Mouse (Mus musculus): ENCODE data around the gene Tmem219.
"Not testable (repeated sequence)": the region's sequence is repeated elsewhere in the genome, so short reads cannot be mapped to it uniquely, and the experiment has no call there.

The Tmem219 gene

DNA sequence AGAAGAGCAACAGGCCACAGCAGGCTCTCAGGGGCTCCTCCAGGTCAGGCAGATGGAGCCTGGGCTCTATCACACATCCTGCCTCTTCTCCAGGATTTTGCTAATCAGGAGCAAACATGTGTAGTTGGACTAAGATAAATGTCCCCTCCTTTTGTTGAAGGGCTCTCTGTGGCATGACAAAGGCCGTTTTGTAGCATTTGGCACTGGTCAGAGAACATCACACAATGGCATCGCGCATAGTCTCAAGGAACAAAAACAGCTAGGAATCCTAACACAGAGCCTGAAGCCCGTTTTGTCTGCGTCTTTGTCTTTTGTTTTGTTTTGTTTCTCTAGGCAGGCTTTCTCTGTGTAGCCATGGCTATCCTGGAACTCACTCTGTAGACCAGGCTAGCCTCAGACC, 1.3 kb upstream of the Tmem219 start:
- DNase-seq (ENCODE audit: low spot score): no peak

DNA sequence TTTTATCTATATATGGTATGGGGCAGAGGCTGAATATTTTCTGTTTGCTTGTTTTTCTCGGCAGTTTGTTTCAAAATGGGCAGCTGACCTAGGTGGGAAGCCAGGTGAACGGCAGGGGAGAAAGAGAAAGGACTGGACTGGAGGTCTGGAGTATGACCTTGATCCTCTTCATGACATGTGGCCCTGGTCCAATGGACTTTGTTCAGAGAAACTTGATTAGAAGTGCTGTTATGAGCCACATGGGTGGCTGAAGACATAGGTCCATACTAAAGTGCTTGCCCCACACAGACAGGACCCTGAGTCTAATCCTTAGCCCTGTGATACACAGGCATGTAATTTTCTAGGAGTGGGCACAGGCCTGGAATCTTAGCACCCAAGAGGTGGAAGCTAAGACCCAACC, 1.2 kb downstream of the Tmem219 start:
- no peak for DNase-seq (ENCODE audit: low spot score)

DNA sequence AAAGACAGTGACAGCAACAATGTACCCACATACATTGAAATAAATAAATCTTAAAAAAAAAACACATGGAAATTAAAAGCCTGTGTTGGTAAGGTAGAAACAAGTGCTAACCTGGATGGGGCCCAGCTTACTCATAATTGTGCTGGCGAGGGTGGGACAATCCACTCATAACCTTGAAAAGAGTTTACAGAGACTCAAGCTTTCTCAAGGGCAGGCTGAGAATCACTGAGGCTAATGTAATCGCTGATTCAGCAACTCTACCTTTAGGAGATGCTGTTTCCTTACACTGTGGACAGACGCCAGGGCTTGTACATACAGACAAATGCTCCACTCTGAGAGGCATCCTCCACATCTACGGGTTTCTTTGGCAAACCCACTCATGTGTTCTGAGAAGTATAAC, 2.7 kb downstream of the Tmem219 start:
- DNase-seq (ENCODE audit: low spot score): no peak

DNA sequence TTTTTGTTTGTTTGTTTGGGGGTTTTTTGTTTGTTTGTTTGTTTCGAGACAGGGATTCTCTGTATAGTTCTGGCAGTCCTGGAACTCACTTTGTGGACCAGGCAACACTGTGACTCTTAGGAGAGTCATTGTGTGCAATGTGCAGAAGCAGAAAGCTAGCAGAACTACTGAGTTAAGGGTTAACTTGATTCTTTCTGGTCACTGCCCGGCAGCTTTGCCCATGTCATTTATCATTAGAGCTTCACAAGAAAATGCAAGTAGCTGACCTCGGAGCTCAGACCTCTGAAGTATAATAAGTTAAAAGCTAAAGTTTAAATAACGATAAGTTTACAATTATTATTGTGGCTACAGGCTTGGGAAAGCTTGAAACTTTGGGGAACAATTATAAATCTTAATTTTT, 4.4 kb downstream of the Tmem219 start:
- not testable (repeated sequence) for DNase-seq (ENCODE audit: low spot score)

DNA sequence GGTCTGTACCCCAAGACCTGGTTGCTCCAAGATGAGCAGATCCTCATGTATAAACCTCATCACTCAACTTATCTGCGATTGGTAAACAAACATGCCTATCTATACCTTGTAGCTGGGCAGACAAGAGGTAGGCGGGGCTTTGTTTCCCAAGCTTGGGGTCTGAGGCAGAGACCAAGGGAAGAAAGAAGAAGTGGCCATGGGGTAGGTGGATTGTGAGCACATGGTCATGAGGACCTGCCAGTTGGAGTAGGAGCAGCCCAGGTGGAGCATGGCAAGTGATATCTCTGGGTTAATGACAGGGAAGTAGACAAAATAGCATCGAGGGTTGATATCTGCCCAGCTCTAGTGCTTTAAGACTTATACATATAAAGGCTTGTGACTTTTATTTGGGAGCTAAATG, 7.9 kb downstream of the Tmem219 start:
- DNase-seq (ENCODE audit: low spot score): no peak

DNA sequence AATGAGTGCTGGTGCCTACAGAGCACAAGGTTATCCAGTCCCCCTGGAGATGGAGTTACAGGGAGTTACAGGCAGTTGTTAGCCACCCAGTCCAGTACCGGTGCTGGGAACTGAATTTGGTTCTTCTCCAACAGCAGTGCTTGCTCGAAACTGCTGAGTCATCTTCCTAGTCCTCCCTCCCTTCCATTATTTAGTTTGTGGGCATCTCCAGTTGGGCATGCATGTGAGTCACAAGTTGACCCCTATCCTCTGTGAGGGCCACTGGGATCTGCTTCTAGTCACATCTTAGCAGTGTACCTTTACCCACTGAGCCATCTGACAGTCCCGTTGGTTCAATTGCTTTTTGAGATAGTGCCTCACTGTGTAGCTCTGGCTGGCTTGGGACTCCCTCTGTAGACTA, 17.1 kb downstream of the Tmem219 start:
- DNase-seq (ENCODE audit: low spot score): no peak

DNA sequence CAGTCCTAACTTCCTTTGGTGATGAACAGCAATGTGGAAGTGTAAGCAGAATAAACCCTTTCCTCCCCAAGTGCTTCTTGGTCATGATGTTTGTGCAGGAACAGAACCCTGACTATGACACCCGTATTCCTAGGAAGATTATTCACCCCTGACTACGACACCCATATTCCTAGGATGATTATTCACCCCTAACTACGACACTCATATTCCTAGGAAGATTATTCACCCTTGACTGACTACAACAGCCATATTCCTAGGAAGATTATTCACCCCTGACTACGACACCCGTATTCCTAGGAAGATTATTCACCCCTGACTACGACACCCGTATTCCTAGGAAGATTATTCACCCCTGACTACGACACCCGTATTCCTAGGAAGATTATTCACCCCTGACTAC, 22.9 kb downstream of the Tmem219 start:
- DNase-seq (ENCODE audit: low spot score): not testable (repeated sequence)

DNA sequence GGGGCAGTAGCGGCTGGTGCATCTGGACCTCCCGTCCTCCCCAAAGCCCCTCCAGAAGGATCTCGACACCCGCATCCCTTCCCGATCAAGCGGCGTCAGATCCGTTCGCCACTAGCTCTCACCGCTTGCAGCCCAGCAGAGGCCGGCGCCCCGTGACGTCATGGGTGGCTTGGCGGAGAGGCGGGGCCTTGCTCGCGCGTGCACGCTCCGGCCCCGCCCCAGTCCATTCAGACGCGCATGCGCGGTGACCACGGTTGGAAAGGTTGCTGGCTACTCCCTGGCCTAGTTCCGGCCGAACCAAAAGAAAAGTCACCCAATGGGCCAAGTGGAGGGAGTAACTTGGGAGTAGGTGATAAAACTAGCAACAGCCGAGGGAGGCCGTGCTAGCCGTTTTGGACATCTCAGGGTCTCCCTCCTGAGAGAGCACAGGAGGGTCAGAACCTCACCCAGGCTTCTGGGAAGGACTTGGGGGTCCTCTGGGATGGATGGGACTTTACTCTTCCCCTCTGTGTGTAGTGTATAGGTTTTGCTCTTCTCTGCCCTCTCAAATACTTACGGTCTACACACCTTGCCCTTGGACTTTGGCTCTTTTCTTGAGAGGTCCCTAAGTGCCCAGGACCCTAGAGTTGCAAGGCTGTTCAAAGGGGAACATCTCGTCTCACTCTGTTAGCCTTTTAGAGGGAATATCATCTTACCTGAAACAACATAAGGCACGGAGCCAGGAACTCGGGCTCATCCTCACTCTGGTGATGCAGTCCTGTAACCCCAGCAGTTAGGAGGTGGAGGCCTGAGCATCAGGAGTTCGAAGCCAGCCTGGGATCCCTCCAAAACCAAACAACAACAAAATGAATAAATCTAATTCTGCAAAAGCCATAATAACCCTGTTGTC, 24.4 kb downstream of the Tmem219 start:
- peak; percentile 98 for DNase-seq (ENCODE audit: low spot score)

DNA sequence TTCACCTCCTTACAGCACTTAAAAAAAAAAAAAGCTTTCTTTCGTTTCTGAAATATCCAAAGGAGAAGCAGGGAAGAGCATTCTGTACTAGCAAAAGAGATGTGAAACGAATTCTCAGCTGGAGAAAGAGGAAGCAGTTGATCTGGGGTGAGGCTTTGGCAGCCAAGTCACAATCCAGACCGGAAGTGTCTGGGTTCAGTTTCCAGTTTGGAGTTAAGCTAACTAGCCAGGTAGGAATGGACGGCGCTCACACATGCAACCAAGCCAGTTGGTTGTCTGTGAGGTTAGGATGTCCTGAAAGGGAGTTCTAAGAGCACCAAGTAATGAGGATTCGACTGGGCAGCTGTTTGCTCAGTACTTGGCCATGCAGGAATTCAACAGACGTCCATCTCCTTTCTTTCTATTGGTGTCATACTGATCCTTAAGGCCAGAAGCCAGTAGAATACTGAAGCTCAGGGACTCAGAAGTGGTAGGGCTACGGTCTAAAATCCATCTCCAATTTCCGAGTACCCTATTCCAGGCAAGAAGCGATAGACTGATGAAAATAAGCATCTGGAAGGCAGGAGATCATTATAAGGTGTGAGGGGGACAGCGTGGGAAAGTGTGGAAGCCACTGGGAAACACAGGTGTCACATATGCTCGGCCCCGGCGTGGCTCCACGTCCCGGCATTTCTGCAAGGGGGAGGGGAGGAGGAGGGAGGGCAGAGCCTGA, 25.2 kb downstream of the Tmem219 start:
- no peak for DNase-seq (ENCODE audit: low spot score)

DNA sequence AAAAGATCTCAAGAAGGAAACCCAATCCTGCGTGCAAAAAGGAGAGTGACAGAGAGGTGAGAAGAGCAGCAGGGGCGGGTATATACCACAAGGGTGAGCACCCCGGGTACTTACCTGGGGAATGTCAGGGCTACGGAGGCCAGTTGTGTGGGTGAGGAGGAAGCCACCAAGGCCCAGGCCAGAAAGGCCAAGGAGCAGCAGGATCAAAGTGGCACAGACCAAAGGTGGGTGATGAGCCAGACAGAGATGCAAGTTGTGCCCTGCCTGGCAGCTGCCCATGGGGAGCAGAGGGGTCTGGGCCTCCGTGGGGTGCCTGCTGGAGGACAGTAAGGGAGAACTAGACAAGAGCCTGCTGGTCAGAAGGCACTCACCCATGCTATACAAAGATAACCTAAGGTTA, 25.8 kb downstream of the Tmem219 start:
- DNase-seq (ENCODE audit: low spot score): no peak

DNA sequence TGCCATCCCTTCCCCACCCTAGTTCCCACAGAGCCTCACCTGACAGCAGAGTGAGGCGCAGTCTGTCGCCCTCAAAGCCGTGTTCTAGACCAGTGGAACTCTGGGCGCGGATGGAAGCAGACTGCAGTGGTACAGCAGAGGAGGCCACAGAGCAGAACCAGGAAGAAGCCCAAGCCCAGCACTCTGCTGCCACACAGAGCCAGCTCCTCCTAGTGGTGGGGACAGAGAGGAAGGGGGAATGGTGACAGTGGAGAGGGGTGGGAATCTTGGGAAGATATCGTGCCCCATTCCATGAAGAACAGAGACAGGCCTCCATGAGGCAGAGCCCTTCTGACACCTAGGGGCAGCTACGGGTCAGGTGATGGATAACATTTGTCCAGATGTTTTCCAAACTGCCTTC, 33.9 kb downstream of the Tmem219 start:
- no peak for DNase-seq (ENCODE audit: low spot score)

DNA sequence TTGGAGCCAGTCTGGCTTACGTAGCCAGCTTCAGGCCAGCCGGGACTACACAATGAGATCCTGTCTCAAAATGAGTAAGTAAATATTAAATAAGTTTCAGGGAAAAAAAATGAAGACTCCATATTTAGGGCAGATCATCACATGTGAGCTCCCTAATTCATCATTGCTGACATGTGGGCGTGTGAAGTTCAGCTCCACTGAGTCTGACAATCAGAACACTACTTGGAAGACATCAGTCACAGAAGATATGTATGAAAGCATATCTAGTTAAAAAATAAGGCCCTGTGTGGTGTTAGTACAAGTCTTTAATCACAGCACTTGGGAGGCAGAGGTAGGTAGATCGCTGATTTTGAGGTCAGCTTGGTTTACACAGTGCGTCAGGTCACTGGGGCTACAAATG, 35.4 kb downstream of the Tmem219 start:
- DNase-seq (ENCODE audit: low spot score): no peak

DNA sequence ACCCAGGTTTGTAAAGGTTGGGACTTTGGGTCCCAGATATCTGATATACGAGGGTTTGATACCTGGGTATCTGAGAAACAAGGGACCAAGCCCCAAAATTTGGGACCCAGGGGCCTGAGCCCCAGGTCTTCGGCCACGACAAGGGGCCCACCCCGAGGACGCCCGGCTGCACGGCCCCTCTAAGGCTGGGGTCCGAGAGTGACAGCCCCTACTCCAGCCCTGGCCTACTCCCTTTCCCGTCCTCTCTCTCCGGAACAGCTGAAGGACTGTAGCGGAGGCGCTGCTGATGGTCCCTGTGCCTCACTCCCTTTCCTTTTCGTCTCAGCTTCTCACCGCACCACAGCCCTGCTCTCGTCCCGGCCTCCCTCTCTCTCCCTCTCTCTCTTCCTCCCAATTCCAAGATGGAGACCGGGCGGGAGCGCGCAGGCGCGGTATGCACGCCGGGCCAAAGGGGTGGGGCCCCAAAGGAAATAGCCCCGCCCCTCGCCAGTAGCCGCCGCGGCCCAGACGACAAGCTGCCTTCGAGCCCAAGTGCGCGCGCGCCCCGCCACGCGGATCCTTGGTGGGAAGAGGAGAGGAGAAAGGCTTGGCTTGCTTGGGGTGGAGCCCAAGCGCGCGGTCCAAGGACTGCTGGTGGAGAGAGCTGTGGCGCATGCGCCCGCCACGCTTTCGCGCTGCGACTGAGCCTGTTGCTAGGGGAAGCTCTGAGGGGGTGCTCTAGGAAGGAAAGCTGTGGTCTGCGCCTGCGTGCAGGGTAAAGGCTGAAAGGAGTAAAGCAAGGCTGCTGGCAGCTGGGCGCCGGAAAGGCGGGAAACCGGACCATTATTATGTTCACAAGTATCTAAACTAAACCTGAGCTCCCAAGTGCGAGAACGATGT, 38.2 kb downstream of the Tmem219 start, which contains the start of gene Taok2:
Gene Taok2 (minus strand): TSS at position 418 of the 879 bp plus-strand sequence.
- DNase-seq (ENCODE audit: low spot score): peak; percentile 96

DNA sequence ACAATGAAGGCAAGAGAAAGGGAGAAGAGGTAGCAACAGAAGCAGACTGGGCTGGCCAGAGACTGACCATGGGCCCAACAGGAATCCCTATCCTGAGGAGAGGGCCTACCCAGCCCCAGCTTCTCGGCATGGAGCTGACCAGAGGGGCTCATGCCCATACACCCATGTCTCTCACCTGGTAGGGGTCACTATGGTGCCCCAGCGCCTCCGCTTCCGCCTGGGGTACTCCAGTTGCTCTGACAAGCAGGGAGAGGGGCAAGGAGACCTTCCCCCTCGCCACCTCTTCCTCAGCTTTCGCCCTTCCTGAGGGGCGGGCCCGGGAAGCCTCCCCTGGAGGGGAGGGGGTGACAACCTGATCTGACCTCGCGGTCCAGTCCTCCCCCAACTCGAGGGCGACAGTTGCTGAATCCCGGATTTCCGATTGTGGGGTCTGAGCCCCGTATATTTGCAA, 39.0 kb downstream of the Tmem219 start:
- no peak for DNase-seq (ENCODE audit: low spot score)

DNA sequence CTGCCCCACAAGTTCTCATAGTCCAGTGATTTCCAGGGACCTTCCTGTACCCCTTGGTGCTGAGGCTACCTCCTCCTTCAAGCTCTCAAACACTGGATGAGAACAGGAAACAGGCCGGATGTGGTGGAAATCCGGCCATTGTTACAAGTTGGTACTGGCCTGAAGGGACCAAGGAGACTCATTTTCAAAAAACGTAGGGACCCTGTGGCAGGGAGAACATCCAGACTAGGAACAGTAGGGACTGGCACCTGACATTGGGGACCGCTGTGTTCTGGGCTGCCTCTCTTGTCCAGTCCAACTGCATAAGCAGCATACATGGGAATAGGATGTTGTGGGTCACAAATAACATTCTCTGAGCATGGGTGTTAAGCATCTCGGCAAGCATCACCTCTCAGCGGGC, 41.7 kb downstream of the Tmem219 start:
- no peak for DNase-seq (ENCODE audit: low spot score)

DNA sequence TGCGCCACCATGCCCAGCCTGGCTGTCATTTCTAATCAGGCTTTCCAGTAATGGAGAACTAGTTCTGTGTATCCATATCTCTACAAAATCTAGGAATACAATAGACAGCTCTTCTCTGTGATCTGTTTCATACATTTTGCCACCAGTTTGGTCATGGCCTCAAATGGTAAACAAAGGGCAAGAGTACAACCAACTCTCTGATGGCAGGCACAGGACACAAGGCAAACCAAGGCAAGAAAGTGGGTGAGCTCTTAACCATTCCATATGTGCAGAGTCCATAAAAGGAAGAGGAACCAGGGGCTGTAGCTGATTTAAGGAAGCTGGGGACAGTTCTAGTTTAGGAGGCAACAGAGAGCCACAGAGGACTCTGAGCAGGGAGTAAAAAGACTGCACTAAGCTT, 45.5 kb downstream of the Tmem219 start:
- DNase-seq (ENCODE audit: low spot score): no peak

DNA sequence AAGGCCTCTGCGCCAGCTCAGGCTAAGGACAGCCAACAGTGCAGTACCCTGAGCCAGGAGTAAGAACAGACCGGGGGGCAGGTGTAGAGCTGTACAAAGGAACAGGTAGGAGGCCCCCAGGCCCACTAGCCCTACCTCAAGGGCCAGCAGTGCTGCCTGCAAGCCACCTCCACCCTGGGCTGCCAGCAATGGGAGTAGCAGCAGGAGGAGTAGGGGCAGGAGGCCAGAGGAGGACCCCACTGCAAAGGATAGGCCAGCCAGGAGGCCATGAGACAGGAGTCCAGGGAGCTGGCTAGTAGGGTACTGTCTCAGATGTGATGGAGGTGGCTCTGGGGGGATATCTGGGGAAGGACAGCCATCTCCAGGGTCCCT, 52.2 kb downstream of the Tmem219 start:
- DNase-seq (ENCODE audit: low spot score): no peak

DNA sequence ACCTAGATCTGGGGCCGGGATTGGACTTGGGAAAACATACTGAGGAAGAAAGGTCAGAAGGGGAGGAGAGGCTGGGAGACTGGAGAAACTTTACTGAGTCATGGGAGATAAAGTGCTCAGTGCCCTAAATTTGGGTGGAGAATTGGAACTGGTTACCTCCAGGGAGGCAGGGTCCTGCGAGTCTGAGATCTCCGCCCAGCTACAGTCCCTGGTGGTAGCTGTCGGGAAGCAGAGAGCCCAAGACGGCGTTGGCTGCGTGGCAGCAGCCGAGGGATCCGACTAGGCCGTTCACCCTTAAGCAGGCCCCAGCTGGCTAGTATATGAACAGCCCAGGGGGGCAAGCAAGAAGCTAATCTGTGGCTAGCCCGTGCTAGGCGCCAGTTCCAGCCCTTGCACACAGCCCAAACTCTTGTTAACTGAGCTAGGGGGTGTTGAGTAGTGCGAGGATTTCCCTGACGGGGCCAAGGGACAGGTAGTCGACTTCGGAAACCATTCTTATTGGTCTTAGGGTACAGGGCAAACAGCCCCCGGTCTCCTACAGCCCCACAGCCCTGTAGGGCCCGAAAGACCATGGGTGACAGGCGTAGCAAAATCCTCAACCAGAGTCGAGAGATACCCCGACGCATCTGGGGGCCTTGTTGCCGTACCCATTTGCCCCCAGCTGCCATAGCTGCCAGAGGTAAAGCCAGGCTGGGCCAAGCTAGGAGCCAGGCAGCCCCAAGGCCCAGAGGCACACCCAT, 52.8 kb downstream of the Tmem219 start:
- no peak for DNase-seq (ENCODE audit: low spot score)

DNA sequence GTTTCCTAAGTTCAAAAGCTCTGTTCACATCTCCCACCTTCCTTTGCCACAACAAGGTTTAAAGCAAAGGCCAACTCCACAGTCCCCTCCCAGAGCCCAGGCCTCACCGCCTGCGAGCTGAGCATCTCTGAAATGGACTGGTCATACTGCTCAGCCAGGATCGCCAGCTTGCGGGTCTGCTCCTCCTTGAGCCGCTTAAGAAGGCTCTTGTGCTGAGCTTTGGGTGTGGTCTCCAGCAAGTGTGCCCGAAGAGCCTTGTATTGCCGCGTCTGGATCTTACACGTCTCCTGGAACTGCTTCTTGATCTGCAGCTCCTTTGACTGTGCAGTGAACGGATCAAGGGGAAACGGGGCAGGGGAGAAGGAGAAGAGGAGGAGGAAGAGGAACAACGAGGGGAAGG, 54.7 kb downstream of the Tmem219 start:
- DNase-seq (ENCODE audit: low spot score): no peak

DNA sequence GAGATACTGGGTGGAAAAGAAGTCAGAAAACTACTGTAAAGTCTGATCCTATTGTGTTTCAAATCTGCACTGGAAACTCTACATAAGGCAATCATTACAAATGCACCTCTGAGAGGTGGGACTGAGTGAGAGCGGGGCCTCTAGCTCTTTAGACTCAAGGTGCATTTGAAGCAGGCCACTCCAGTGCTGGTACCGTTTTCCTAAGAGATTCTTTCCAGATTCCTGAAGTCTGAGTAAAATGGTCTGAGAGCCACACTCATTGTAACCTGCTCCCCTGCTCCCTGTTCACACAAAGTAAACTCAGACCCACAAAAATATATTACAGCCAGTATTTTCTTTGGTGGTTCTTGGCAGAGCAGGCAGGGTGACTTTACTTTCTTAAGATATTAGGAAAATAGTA, 55.2 kb downstream of the Tmem219 start:
- no peak for DNase-seq (ENCODE audit: low spot score)

DNA sequence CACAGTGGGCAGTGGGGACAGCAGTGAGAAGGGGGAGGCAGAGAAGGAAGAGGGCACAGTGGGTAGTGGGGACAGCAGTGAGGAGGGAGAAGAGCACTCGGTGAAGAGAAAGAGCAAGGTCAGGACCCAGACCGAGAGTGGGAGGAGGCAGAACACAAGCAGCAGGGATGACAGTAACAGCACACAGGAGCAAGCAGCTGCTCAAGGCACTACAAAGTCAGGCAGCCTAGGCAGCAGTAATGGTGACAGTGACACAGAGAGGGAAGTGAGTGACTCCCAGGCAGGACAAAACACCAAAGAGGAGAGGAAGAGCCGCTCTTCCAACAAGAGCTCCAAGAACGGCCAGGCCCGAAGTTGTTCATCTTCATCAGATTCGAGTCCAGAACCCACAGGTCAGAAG, 58.9 kb downstream of the Tmem219 start:
- DNase-seq (ENCODE audit: low spot score): no peak

Measured in ovary, postnatal 14 days (tissue).